11 mouse cellular contexts compared by ENCODE assay signal in the genomic region with DNA sequence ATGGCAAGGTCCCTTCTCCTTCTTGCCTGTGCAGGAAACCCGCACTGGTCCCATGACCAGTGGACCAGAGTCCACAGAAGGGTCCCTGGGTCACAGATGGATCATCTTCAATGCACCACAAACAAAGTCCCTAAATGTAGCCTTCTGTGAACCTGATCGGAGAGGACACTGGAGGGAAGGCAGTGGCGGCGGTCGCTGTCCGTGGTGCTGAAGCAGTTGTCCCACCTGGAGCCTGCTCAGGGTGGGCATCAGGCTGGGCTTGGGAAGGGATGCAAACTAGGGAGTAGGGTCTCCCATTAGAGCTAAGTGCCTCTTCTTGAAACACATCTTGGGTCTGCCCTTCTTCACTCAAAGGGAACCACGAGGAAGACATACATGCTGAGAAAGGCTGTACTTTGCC. TPM values are rescaled to one million over a fixed set of nuclear protein-coding genes. Genes with fewer than 3 reads are reported as not detected.
A peak's percentile ranks its signal among the peaks of the same experiment; 100 is the strongest.
DNase-seq lines count a peak whose midpoint lies in the region; ATAC-seq lines count a peak whose summit lies in the region.
"Had no signal": no experiment of that assay in that cellular context is flagged by ENCODE, and none has a peak within 500 bp of the region (broad histone marks: within the 10 kb centered on the region; RNA-seq: fewer than 3 reads in every experiment).

No protein-coding gene starts in this region.

- no peak overlapping the region for H3K27ac ChIP-seq in limb, embryonic 11.5 days (replicated peaks; ENCODE audit: low read depth, low read length)
- H3K27ac ChIP-seq: embryonic facial prominence, embryonic 15.5 days; neural tube, embryonic 12.5 days had no signal

- no peak for ATAC-seq in limb, embryonic 11.5 days (ENCODE audit: insufficient number of reproducible peaks, low FRiP score, low TSS enrichment, low read depth)
- no peak for ATAC-seq in cerebellum, adult (ENCODE audit: insufficient number of reproducible peaks, low FRiP score, low TSS enrichment)

- H3K9ac ChIP-seq in limb, embryonic 11.5 days (ENCODE audit: low read length), result no peak overlapping the region
- H3K9ac ChIP-seq: embryonic facial prominence, embryonic 15.5 days; neural tube, embryonic 12.5 days had no signal

- H3K4me3 ChIP-seq in limb, embryonic 11.5 days (ENCODE audit: low read depth, low read length), result no peak overlapping the region
- H3K4me3 ChIP-seq: embryonic facial prominence, embryonic 15.5 days; neural tube, embryonic 12.5 days had no signal

- no peak overlapping the region for H3K4me2 ChIP-seq in limb, embryonic 11.5 days (ENCODE audit: low read depth, severe bottlenecking)
- H3K4me2 ChIP-seq: embryonic facial prominence, embryonic 15.5 days; neural tube, embryonic 12.5 days had no signal

- no peaks in the 10 kb centered on the region for H3K36me3 ChIP-seq in limb, embryonic 11.5 days (ENCODE audit: control insufficient read depth, insufficient read depth, low read length)
- H3K36me3 ChIP-seq: neural tube, embryonic 12.5 days had no signal

- peak; percentile 63 for DNase-seq in adrenal gland, postnatal 25 days
- DNase-seq in adrenal gland, adult 8-10 months, result no peak
- peak; percentile 37 for DNase-seq in right cerebral cortex, postnatal 4 days
- DNase-seq in right cerebral cortex, adult 18-20 months, result no peak
- peak; percentile 89 for DNase-seq in limb, embryonic 11.5 days (ENCODE audit: low spot score)
- DNase-seq in thymus, postnatal 25 days, result peak; percentile 37
- no peak for DNase-seq in urinary bladder, adult 2 months (ENCODE audit: low spot score)

- H3K4me1 ChIP-seq in limb, embryonic 11.5 days (ENCODE audit: control insufficient read depth, insufficient read depth, low read length), result peaks cover 25% of the 10 kb centered on the region

- H3K9me3 ChIP-seq in limb, embryonic 11.5 days (ENCODE audit: control insufficient read depth, low read length), result no peaks in the 10 kb centered on the region
- H3K9me3 ChIP-seq: embryonic facial prominence, embryonic 15.5 days; neural tube, embryonic 12.5 days had no signal

- 4% methylated on average over 7 of the region's 7 CpGs for WGBS in limb, embryonic 11.5 days

- H3K27me3 ChIP-seq in limb, embryonic 11.5 days (ENCODE audit: control insufficient read depth, insufficient read depth, low read length), result no peaks in the 10 kb centered on the region
- H3K27me3 ChIP-seq: embryonic facial prominence, embryonic 15.5 days had no signal

RNA-seq across cellular contexts. Expression of a gene that starts 31.4 kb away (rescaled TPM):
- total RNA-seq in adrenal gland, postnatal 25 days (2021), result not detected in 2 replicates
- not detected for total RNA-seq in adrenal gland, adult 8-10 months (2022)
- 0.41 and 0.63 TPM in 2 replicates for polyA plus RNA-seq in limb, embryonic 11.5 days (2014; fragmentation: Nextera tagmentation; extraction: Ambion mirVana)
- polyA plus RNA-seq in urinary bladder, adult 2 months (2012; rRNA removed), result 0.22 and 0.40 TPM in 2 replicates

RNA-seq across cellular contexts. Expression of a gene that starts 33.1 kb away (rescaled TPM):
- 100 and 109 TPM in 2 replicates for total RNA-seq in adrenal gland, postnatal 25 days (2021)
- total RNA-seq in adrenal gland, adult 8-10 months (2022), result 100 to 1,000 TPM; 117 to 206 (median 157) TPM
- 5.5 TPM in 2 replicates for polyA plus RNA-seq in limb, embryonic 11.5 days (2014; fragmentation: Nextera tagmentation; extraction: Ambion mirVana)
- 28.6 and 59.3 TPM in 2 replicates for polyA plus RNA-seq in urinary bladder, adult 2 months (2012; rRNA removed)

RNA-seq across cellular contexts. Expression of a gene that starts 34.3 kb away (rescaled TPM):
- total RNA-seq in adrenal gland, postnatal 25 days (2021), result 0.58 and 1.1 TPM in 2 replicates
- total RNA-seq in adrenal gland, adult 8-10 months (2022), result 1 to 10 TPM; 1.9 to 4.4 (median 2.4) TPM
- polyA plus RNA-seq in limb, embryonic 11.5 days (2014; fragmentation: Nextera tagmentation; extraction: Ambion mirVana), result not detected in 2 replicates
- 7.2 and 9.2 TPM in 2 replicates for polyA plus RNA-seq in urinary bladder, adult 2 months (2012; rRNA removed)
- polyA plus RNA-seq: neural tube, embryonic 12.5 days had no signal

RNA-seq across cellular contexts. Expression of a gene that starts 54.0 kb away (rescaled TPM):
- not detected in 2 replicates for total RNA-seq in adrenal gland, postnatal 25 days (2021)
- under 1 TPM in 2 of 4 experiments, not detected in 2; 0.23 to 0.45 TPM for total RNA-seq in adrenal gland, adult 8-10 months (2022)
- polyA plus RNA-seq in limb, embryonic 11.5 days (2014; fragmentation: Nextera tagmentation; extraction: Ambion mirVana), result not detected in 2 replicates
- 0.12 and 0.15 TPM in 2 replicates for polyA plus RNA-seq in urinary bladder, adult 2 months (2012; rRNA removed)
- polyA plus RNA-seq: large intestine, adult 2 months had no signal

RNA-seq across cellular contexts. Expression of a gene that starts 55.1 kb away (rescaled TPM):
- total RNA-seq in adrenal gland, postnatal 25 days (2021), result 0.58 TPM in 1 of 2 replicates, not detected in the other
- 1 to 10 TPM in 1 of 4 experiments, under 1 TPM in 2, not detected in 1; 0.43 to 1.1 (median 0.59) TPM for total RNA-seq in adrenal gland, adult 8-10 months (2022)
- polyA plus RNA-seq in limb, embryonic 11.5 days (2014; fragmentation: Nextera tagmentation; extraction: Ambion mirVana), result not detected in 2 replicates
- 0.28 and 0.37 TPM in 2 replicates for polyA plus RNA-seq in urinary bladder, adult 2 months (2012; rRNA removed)
- polyA plus RNA-seq: large intestine, adult 2 months; neural tube, embryonic 12.5 days had no signal

Comparison
In these comparisons a context has a peak if more than half of its experiments do, and no peak if none do; other contexts are left out.
1. DNase-seq: peak in adrenal gland, postnatal 25 days (single experiment), right cerebral cortex, postnatal 4 days (single experiment), limb, embryonic 11.5 days (single experiment) and thymus, postnatal 25 days (single experiment); none in adrenal gland, adult 8-10 months (single experiment), right cerebral cortex, adult 18-20 months (single experiment) and urinary bladder, adult 2 months (single experiment).